ENCODE assay signal across 16 mouse cellular contexts in genomic region chr14:48458901-48459300, GRCm38 (mm10). TPM values are rescaled to one million over a fixed set of nuclear protein-coding genes. Genes with fewer than 3 reads are reported as not detected.
DNase-seq lines count a peak whose midpoint lies in the region; ATAC-seq and TF ChIP-seq lines count a peak whose summit lies in the region.
"Had no signal": no experiment of that assay in that cellular context is flagged by ENCODE, and none has a peak within 500 bp of the region (broad histone marks: within the 10 kb centered on the region; RNA-seq: fewer than 3 reads in every experiment).

No protein-coding gene starts in this region.

- no peak for ATAC-seq in heart, embryonic 11.5 days (replicated peaks; ENCODE audit: insufficient number of reproducible peaks, low FRiP score, low TSS enrichment)
- ATAC-seq in liver, embryonic 11.5 days (replicated peaks; ENCODE audit: low FRiP score), result no peak

- H3K79me2 ChIP-seq in liver, adult 2 months (ENCODE audit: control insufficient read depth, insufficient read depth, low read length), result no peaks in the 10 kb centered on the region

- H3K36me3 ChIP-seq in heart, embryonic 11.5 days (ENCODE audit: control insufficient read depth, insufficient read depth, low read length), result no peaks in the 10 kb centered on the region
- H3K36me3 ChIP-seq in liver, adult 2 months (ENCODE audit: control insufficient read depth, insufficient read depth, low read length), result peaks cover 17% of the 10 kb centered on the region
- H3K36me3 ChIP-seq in liver, embryonic 11.5 days (ENCODE audit: control insufficient read depth, insufficient read depth, low read length), result no peaks in the 10 kb centered on the region

- TF ChIP-seq CTCF in liver, adult 2 months (IDR thresholded peaks at IDR 0.05; ENCODE audit: low read depth, low read length), result no peak

- H3K27me3 ChIP-seq in heart, embryonic 11.5 days (ENCODE audit: control insufficient read depth, insufficient read depth, low read length), result peaks cover 2% of the 10 kb centered on the region; the same call in 1 of the 2 replicates
- no peaks in the 10 kb centered on the region for H3K27me3 ChIP-seq in liver, adult 2 months (ENCODE audit: control insufficient read depth, insufficient read depth, low read length)
- no peaks in the 10 kb centered on the region for H3K27me3 ChIP-seq in liver, embryonic 11.5 days (replicated peaks; ENCODE audit: control insufficient read depth, insufficient read depth, low read length)
- H3K27me3 ChIP-seq: limb, embryonic 15.5 days; megakaryocyte, embryonic 14.5 days had no signal

- 76% methylated on average over 9 of the region's 9 CpGs for WGBS in heart, embryonic 11.5 days (ENCODE audit: insufficient replicate concordance)
- 76% methylated on average over 9 of the region's 9 CpGs for WGBS in liver, adult 2 months
- WGBS in liver, embryonic 11.5 days, result 70% methylated on average over 9 of the region's 9 CpGs

- H3K4me2 ChIP-seq in heart, embryonic 11.5 days, result no peak overlapping the region; the same call in 1 of the 2 replicates
- H3K4me2 ChIP-seq in liver, embryonic 11.5 days, result no peak overlapping the region
- H3K4me2 ChIP-seq: heart, embryonic 13.5 days; hindbrain, embryonic 14.5 days; limb, embryonic 15.5 days had no signal

- no peak for TF ChIP-seq POLR2A in liver, adult 2 months (IDR thresholded peaks at IDR 0.05; ENCODE audit: extremely low read depth, insufficient read depth, low read length)

- no peak overlapping the region for H3K27ac ChIP-seq in heart, embryonic 11.5 days (ENCODE audit: low read depth, low read length)
- peak overlapping the region; percentile 51 for H3K27ac ChIP-seq in liver, adult 2 months (replicated peaks; ENCODE audit: insufficient read depth, low read depth, low read length)
- H3K27ac ChIP-seq in liver, embryonic 11.5 days (ENCODE audit: low read depth, low read length), result no peak overlapping the region
- H3K27ac ChIP-seq: embryonic facial prominence, embryonic 10.5 days; heart, embryonic 13.5 days; hindbrain, embryonic 14.5 days; limb, embryonic 15.5 days had no signal

- no peaks in the 10 kb centered on the region for H3K9me3 ChIP-seq in heart, embryonic 11.5 days (replicated peaks; ENCODE audit: control insufficient read depth, low read length)
- H3K9me3 ChIP-seq in liver, embryonic 11.5 days (ENCODE audit: control insufficient read depth, low read length), result no peaks in the 10 kb centered on the region
- H3K9me3 ChIP-seq: embryonic facial prominence, embryonic 10.5 days; heart, embryonic 13.5 days; limb, embryonic 15.5 days; megakaryocyte, embryonic 14.5 days had no signal

- peaks cover 9% of the 10 kb centered on the region for H3K4me1 ChIP-seq in heart, embryonic 11.5 days (ENCODE audit: control insufficient read depth, insufficient read depth, low read length)
- peaks cover 2% of the 10 kb centered on the region for H3K4me1 ChIP-seq in liver, adult 2 months (ENCODE audit: control insufficient read depth, insufficient read depth, low read length)
- no peaks in the 10 kb centered on the region; the same call in 1 of the 2 replicates for H3K4me1 ChIP-seq in liver, embryonic 11.5 days (replicated peaks; ENCODE audit: control insufficient read depth, insufficient read depth, low read length)
- H3K4me1 ChIP-seq: limb, embryonic 15.5 days had no signal

- H3K9ac ChIP-seq in heart, embryonic 11.5 days (ENCODE audit: low read depth, low read length), result no peak overlapping the region
- 0 out of 2 replicates have a peak overlapping the region, but pooled peaks have one; percentile 23 for H3K9ac ChIP-seq in liver, adult 2 months (ENCODE audit: low read depth, low read length)
- H3K9ac ChIP-seq in liver, embryonic 11.5 days (ENCODE audit: low read depth, low read length), result no peak overlapping the region
- H3K9ac ChIP-seq: heart, embryonic 13.5 days; hindbrain, embryonic 14.5 days; limb, embryonic 15.5 days had no signal

- peak; percentile 96 for DNase-seq in heart, adult 11 months
- peak; percentile 19 for DNase-seq in liver, adult 2 months (ENCODE audit: extremely low read depth, low read depth, low spot score)
- no peak for DNase-seq in liver, embryonic 11.5 days (ENCODE audit: low spot score)
- DNase-seq in kidney, postnatal 14 days, result peak; percentile 17
- peak; percentile 12 for DNase-seq in skeletal muscle tissue, adult 2 months (ENCODE audit: low read depth, low spot score)
- DNase-seq in right cerebral cortex, adult 18-20 months, result no peak
- DNase-seq: B cell, adult 2 months; cerebellum, postnatal 14 days; retina, postnatal 1 day; thymus, postnatal 4 days had no signal

- no peak overlapping the region for H3K4me3 ChIP-seq in heart, embryonic 11.5 days (ENCODE audit: low read depth, low read length)
- H3K4me3 ChIP-seq in liver, adult 2 months (ENCODE audit: insufficient read depth, low read depth, low read length), result no peak overlapping the region; the same call in 1 of the 2 replicates
- no peak overlapping the region for H3K4me3 ChIP-seq in liver, embryonic 11.5 days (ENCODE audit: low read depth, low read length)
- H3K4me3 ChIP-seq: embryonic facial prominence, embryonic 10.5 days; heart, embryonic 13.5 days; limb, embryonic 15.5 days; megakaryocyte, embryonic 14.5 days had no signal

RNA-seq across cellular contexts. Expression of gene Tmem260, which starts 13.0 kb away (rescaled TPM):
- 14.9 and 17.4 TPM in 2 replicates for polyA plus RNA-seq in heart, embryonic 11.5 days (2014; fragmentation: Nextera tagmentation; extraction: Ambion mirVana)
- 16.2 and 18.7 TPM in 2 replicates for total RNA-seq in liver, adult 2 months (2014; rRNA removed)
- 9.7 and 11.8 TPM in 2 replicates for polyA plus RNA-seq in liver, adult 2 months (2012; rRNA removed)
- polyA plus RNA-seq in liver, embryonic 11.5 days (2014; fragmentation: Nextera tagmentation; extraction: Ambion mirVana), result 13.8 and 15.5 TPM in 2 replicates

Comparison
In these comparisons a context has a peak if more than half of its experiments do, and no peak if none do; other contexts are left out.
1. DNase-seq: peak in heart, adult 11 months (single experiment), liver, adult 2 months (single experiment), kidney, postnatal 14 days (single experiment) and skeletal muscle tissue, adult 2 months (single experiment); none in liver, embryonic 11.5 days (single experiment) and right cerebral cortex, adult 18-20 months (single experiment).